Mouse (Mus musculus) megakaryocyte progenitor cell, adult 5-6 weeks (primary cell): ENCODE data around the gene Smok3b. TPM values are rescaled to one million over a fixed set of nuclear protein-coding genes. Genes with fewer than 3 reads are reported as not detected.
A peak's percentile ranks its signal among the peaks of the same experiment; 100 is the strongest.
"Not testable (repeated sequence)": the region's sequence is repeated elsewhere in the genome, so short reads cannot be mapped to it uniquely, and the experiment has no call there.

ENCODE experiments used
- ATAC-seq: replicated peaks from 2 replicates; pipeline ENCODE4 v1.8.0; 2016; ENCODE audit warnings: mild to moderate bottlenecking, moderate TSS enrichment, inconsistent platforms; ENCODE audit not compliant: poor library complexity
- total RNA-seq, 2 experiments: library from RNA; stranded (forward) in 1 of 2; stranded (reverse) in 1 of 2; fragments of 157-497, 149-512 nt in 1 of 2; fragments of 200-1000 nt in 1 of 2; gene quantifications; 2 replicates each; pipeline versions ENCODE4 v1.2.3 to v1.2.4; 2015 to 2017

Smok3b gene
- total RNA-seq (2015): not detected in 2 replicates
- total RNA-seq (2017): not detected in 2 replicates

- ATAC-seq: not testable (repeated sequence)
Observed at GRCm38 (mm10) chr5:138020961-138021479, at the start of gene Smok3b, which contains the start of gene Smok3a. Gene Smok3b (plus strand): TSS chr5:138021429. Gene Smok3a (plus strand): TSS chr5:138021261.

- peak; percentile 50; the same call in 1 of the 2 replicates for ATAC-seq
Observed at GRCm38 (mm10) chr5:137973161-137973560, 48.1 kb upstream of the Smok3b start.

GRCm38 (mm10) chr5:137973738-137974137 lies 47.5 kb upstream of the Smok3b start:
- ATAC-seq: peak; percentile 44; the same call in 1 of the 2 replicates

- no peak for ATAC-seq
Observed at GRCm38 (mm10) chr5:137974724-137975123, 46.5 kb upstream of the Smok3b start.

- no peak for ATAC-seq
Observed at GRCm38 (mm10) chr5:137975434-137975833, 45.8 kb upstream of the Smok3b start.

GRCm38 (mm10) chr5:137977291-137977690 lies 43.9 kb upstream of the Smok3b start:
- no peak for ATAC-seq

GRCm38 (mm10) chr5:137979081-137979480 lies 42.1 kb upstream of the Smok3b start:
- no peak for ATAC-seq

- no peak for ATAC-seq
Observed at GRCm38 (mm10) chr5:137981300-137981699, 39.9 kb upstream of the Smok3b start, which contains the start of gene Azgp1. Gene Azgp1 (plus strand): TSS chr5:137981520.

GRCm38 (mm10) chr5:137986351-137986750 lies 34.9 kb upstream of the Smok3b start:
- no peak for ATAC-seq

GRCm38 (mm10) chr5:138009437-138009836 lies 11.8 kb upstream of the Smok3b start:
- no peak for ATAC-seq

- no peak for ATAC-seq
Observed at GRCm38 (mm10) chr5:138012382-138012781, 8.8 kb upstream of the Smok3b start.

GRCm38 (mm10) chr5:138016530-138016929 lies 4.7 kb upstream of the Smok3b start:
- ATAC-seq: no peak

GRCm38 (mm10) chr5:138016997-138017396 lies 4.2 kb upstream of the Smok3b start:
- ATAC-seq: no peak

- ATAC-seq: not testable (repeated sequence)
Observed at GRCm38 (mm10) chr5:138019577-138019976, 1.7 kb upstream of the Smok3b start.

- not testable (repeated sequence) for ATAC-seq
Observed at GRCm38 (mm10) chr5:138052894-138053293, 31.7 kb downstream of the Smok3b start, which contains the start of gene Smok3c. Gene Smok3c (plus strand): TSS chr5:138053194.

- no peak for ATAC-seq
Observed at GRCm38 (mm10) chr5:138073803-138074202, 52.6 kb downstream of the Smok3b start.

GRCm38 (mm10) chr5:138075684-138076083 lies 54.5 kb downstream of the Smok3b start:
- ATAC-seq: no peak

- ATAC-seq: no peak
Observed at GRCm38 (mm10) chr5:138076148-138076547, 54.9 kb downstream of the Smok3b start.

- ATAC-seq: no peak
Observed at GRCm38 (mm10) chr5:138080456-138080855, 59.2 kb downstream of the Smok3b start.

- no peak for ATAC-seq
Observed at GRCm38 (mm10) chr5:138081446-138081845, 60.2 kb downstream of the Smok3b start.

GRCm38 (mm10) chr5:138083318-138083900 lies 62.2 kb downstream of the Smok3b start:
- no peak for ATAC-seq

GRCm38 (mm10) chr5:138083936-138084335 lies 62.7 kb downstream of the Smok3b start:
- ATAC-seq: no peak
